Mouse (Mus musculus) Patski (cell line): ENCODE measurements around the gene Wdr70. TPM values are rescaled to one million over a fixed set of nuclear protein-coding genes. Genes with fewer than 3 reads are reported as not detected.

Source experiments
- ATAC-seq: fragments of 100-300 bp; one replicate; pipeline ENCODE4 v1.8.0; 2021
- CTCF ChIA-PET: fragments of 350-600 bp; sonication (Branson Sonifier 250); formaldehyde crosslinking; loops from one replicate; lab custom pipeline; 2022; ENCODE audit warnings: inconsistent platforms; lab: Charles Lee
- POLR2A ChIA-PET: fragments of 350-600 bp; sonication (Branson Sonifier 250); formaldehyde crosslinking; loops from one replicate; lab custom pipeline; 2022; ENCODE audit warnings: antibody characterized with exemption, inconsistent platforms; lab: Charles Lee
- DNase-seq: peaks from one replicate; pipeline ENCODE4 v3.0.0-alpha.2; 2011; ENCODE audit warnings: low read depth, low spot score
- H3K27me3 ChIP-seq: fragments of 371-371 bp; one replicate; pipeline ENCODE4 v1.5.1; 2021
- CTCF ChIP-seq: fragments of 100-300 bp; IDR thresholded peaks from one replicate; pipeline ENCODE4 v1.5.1; 2021
- in situ Hi-C: fragments of 300-500 bp; cut with MboI; formaldehyde crosslinking; loops from 3 replicates; pipeline ENCODE4 v1.11.1; 2018; ENCODE audit warnings: low pct_unique_long_range_greater_than_20kb, mixed read lengths
- polyA plus RNA-seq: library from polyadenylated mRNA; unstranded; gene quantifications from one replicate; pipeline ENCODE4 v1.2.3, GENCODE M21; 2021

Wdr70 gene
- polyA plus RNA-seq, 1 experiment from 2014 or later: 46.0 TPM

DNA sequence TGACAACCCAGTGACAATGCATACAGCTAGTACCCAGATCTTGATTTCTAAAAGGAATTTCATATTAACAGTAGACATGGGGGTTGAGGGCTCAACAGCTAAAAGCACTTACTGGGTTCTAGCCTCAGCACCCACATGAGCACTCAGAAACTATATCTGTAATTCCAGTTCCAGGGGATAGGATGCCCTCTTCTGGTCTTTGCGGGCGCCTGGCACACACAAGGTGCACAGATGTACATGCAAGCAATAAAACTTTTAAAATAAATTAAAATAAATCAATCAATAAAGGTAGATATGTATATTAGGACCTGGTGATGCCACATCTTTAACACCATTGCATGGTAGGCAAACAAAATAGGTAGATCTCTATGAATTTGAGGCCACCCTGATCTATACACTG lies 71.5 kb downstream of the Wdr70 start:
- no peak for ATAC-seq
- no peak for DNase-seq
- in situ Hi-C loops: loop anchor here (10.0 kb wide), 1 partner anchor 573 kb away; no protein-coding TSS in a partner anchor
- no peaks in the 10 kb centered on the region for H3K27me3 ChIP-seq
- peak; percentile 68 for TF ChIP-seq CTCF
- CTCF ChIA-PET: interaction anchor here (1.3 kb wide), 1 partner anchor 11 kb away, joined by 3 read pairs; no protein-coding TSS in a partner anchor
- POLR2A ChIA-PET: no interaction called here

DNA sequence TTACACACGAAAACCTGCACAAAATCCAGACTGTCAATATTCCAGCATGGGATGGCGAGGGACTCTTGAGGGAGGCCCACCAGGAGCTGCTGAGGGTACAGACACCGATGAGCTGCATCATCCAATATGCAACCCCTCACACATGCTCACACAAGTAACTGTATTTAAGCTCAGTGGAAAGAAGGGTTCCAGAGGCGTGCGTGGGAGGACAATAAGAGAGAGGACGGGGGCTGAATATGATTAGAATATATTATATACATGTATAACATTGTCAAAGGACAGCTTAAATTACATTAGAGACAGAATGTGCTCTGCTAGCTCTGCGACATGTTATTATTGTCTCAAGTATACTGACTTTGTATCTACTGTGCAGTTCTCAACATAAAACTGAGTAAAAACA lies 87.6 kb downstream of the Wdr70 start:
- no peak for TF ChIP-seq CTCF
- in situ Hi-C loops: no loop called here
- CTCF ChIA-PET: interaction anchor here (1.0 kb wide), 1 partner anchor 9 kb away, joined by 4 read pairs; no protein-coding TSS in a partner anchor
- no peaks in the 10 kb centered on the region for H3K27me3 ChIP-seq
- no peak for ATAC-seq
- no peak for DNase-seq
- POLR2A ChIA-PET: no interaction called here

GRCm38 (mm10) chr15:8007413-8007812 lies 91.6 kb downstream of the Wdr70 start:
- no peak for TF ChIP-seq CTCF
- DNase-seq (no peak), ATAC-seq (no peak)
- POLR2A ChIA-PET: no interaction called here
- CTCF ChIA-PET: interaction anchor here (1.4 kb wide), 1 partner anchor 9 kb away, joined by 3 read pairs; no protein-coding TSS in a partner anchor
- in situ Hi-C loops: no loop called here
- H3K27me3 ChIP-seq: no peaks in the 10 kb centered on the region

DNA sequence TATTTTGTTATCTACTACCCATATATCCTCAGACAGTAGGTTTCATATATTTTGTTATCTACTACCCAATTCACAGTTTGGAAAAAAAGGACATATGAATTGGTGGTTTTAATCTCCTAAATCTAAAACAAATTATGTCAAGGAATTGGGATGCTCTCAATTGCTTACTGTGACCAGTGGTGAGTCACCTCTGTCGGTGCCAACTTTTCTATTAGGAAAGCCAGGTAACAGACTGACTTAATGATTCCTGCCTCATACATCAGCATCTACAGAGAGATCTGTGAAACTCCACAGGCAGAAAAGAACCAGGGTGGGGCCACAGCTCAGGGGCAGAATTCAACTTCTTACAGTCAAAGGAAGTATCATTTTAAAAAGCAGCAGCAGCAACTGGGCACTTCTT lies 93.0 kb downstream of the Wdr70 start:
- no peaks in the 10 kb centered on the region for H3K27me3 ChIP-seq
- ATAC-seq (no peak), DNase-seq (no peak)
- ChIA-PET CTCF (no interaction called here), POLR2A (no interaction called here)
- in situ Hi-C loops: no loop called here
- TF ChIP-seq CTCF: no peak

- H3K27me3 ChIP-seq: no peaks in the 10 kb centered on the region
- CTCF ChIA-PET: no interaction called here
- POLR2A ChIA-PET: interaction anchor here (0.7 kb wide), 1 partner anchor 893 kb away, joined by 3 read pairs; no protein-coding TSS in a partner anchor
- ATAC-seq (no peak), DNase-seq (no peak)
- in situ Hi-C loops: no loop called here
- no peak for TF ChIP-seq CTCF
These were observed 93.5 kb downstream of the Wdr70 start for GRCm38 (mm10) chr15:8005506-8005905.

GRCm38 (mm10) chr15:8003789-8004188 lies 95.2 kb downstream of the Wdr70 start:
- in situ Hi-C loops: no loop called here
- ChIA-PET POLR2A (no interaction called here), CTCF (no interaction called here)
- ATAC-seq: no peak
- H3K27me3 ChIP-seq: no peaks in the 10 kb centered on the region
- no peak for TF ChIP-seq CTCF
- no peak for DNase-seq

- in situ Hi-C loops: no loop called here
- no peak for ATAC-seq
- CTCF ChIA-PET: interaction anchor here (1.2 kb wide), 1 partner anchor 9 kb away, joined by 3 read pairs; no protein-coding TSS in a partner anchor
- POLR2A ChIA-PET: no interaction called here
- TF ChIP-seq CTCF: no peak
- H3K27me3 ChIP-seq: no peaks in the 10 kb centered on the region
- DNase-seq: no peak
These were observed 100.0 kb downstream of the Wdr70 start for GRCm38 (mm10) chr15:7998843-7999546.

- ChIA-PET POLR2A (no interaction called here), CTCF (interaction anchor here (1.2 to 1.3 kb wide), 2 partner anchors 10 to 11 kb away, joined by 3 read pairs; no protein-coding TSS in a partner anchor)
- ATAC-seq: no peak
- in situ Hi-C loops: no loop called here
- no peak for DNase-seq
- TF ChIP-seq CTCF: no peak
- no peaks in the 10 kb centered on the region for H3K27me3 ChIP-seq
These were observed 100.9 kb downstream of the Wdr70 start for GRCm38 (mm10) chr15:7998095-7998494.

- CTCF ChIA-PET: interaction anchor here (0.6 to 1.7 kb wide), 6 partner anchors 9 to 534 kb away, joined by 3 to 5 read pairs (median 3); no protein-coding TSS in a partner anchor
- in situ Hi-C loops: no loop called here
- H3K27me3 ChIP-seq: no peaks in the 10 kb centered on the region
- no peak for TF ChIP-seq CTCF
- ATAC-seq: no peak
- POLR2A ChIA-PET: no interaction called here
- no peak for DNase-seq
These were observed 105.3 kb downstream of the Wdr70 start for GRCm38 (mm10) chr15:7993721-7994120.

- no peak for TF ChIP-seq CTCF
- no peaks in the 10 kb centered on the region for H3K27me3 ChIP-seq
- ChIA-PET POLR2A (no interaction called here), CTCF (no interaction called here)
- no peak for ATAC-seq
- in situ Hi-C loops: no loop called here
- DNase-seq: no peak
These were observed 108.9 kb downstream of the Wdr70 start for GRCm38 (mm10) chr15:7990101-7990500.

DNA sequence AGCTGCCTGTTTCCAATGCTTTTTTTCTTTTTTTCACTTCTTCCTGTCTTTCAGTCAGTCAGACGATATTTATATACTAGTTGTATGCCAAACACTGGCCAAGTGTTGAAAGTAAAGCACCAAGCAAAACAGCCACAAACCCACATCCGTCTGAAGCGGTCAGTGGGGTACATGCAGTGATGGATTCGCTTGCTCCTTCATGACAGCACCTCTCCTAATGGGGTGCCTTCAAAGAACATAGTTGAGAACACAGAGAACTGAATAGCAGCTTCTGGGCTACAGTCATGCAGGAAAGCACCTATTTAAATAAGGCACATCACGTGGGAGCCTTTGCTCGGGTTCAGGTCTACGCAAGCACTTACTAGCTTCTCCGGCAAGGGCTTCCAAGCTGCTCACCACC lies 111.6 kb downstream of the Wdr70 start:
- in situ Hi-C loops: no loop called here
- ATAC-seq: no peak
- H3K27me3 ChIP-seq: no peaks in the 10 kb centered on the region
- ChIA-PET POLR2A (no interaction called here), CTCF (no interaction called here)
- no peak for DNase-seq
- no peak for TF ChIP-seq CTCF
